Mouse (Mus musculus) right cerebral cortex, postnatal 10 days (tissue): ENCODE measurements at regions not wholly inside any gene's neighbourhood (a gene's known extent, or its start where the extent isn't known, plus 50 kb on each side); places are given as distances from the start of the nearest gene placed in this dataset.

ENCODE experiments used
- DNase-seq, 2 experiments: peaks; one replicate each; pipeline ENCODE4 v3.0.0; 2021; ENCODE audit warnings: low spot score in 2 of 2

DNA sequence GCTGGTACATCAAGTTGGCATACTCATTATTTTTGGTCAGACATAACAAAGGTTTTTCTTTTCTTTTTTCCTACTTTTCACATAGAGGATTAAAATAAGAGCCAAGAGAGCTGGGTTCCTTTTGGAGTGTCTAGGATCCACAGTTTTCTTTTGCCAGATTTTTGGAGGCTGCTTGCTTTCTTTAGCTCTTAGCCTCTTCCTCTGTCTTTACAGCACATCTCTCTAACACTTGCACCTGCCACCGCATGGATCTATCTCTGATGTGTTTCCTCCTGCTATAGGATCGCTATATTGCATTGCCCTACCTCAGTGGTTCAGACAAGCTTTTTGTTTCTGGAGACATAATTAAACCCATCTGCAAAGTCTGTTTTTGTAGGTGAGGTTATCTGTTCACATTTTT is 339.9 kb downstream of the Rpl10l start:
- DNase-seq = peak in 1 of 2 experiments; percentile 28

DNA sequence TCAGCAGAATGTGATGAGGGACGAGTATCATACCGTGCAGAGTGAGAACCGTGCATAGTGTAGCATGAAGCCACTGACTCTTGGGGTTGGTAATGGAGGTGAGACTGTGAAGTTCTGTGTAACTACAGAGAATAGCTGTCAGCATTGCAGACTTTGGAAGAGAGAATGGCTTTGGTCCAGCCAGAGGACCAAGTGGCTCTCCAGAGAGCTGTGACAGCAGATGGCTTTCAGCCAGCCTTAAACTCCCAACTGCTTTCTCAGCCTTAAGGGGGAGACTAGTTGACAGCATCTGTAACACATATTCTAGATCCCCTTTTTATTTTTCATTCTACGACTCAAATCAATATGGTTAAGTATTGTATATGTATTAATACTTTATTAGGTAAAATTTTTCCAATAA is 342.0 kb downstream of the Rpl10l start:
- peak; percentile 22 to 25 for DNase-seq

DNA sequence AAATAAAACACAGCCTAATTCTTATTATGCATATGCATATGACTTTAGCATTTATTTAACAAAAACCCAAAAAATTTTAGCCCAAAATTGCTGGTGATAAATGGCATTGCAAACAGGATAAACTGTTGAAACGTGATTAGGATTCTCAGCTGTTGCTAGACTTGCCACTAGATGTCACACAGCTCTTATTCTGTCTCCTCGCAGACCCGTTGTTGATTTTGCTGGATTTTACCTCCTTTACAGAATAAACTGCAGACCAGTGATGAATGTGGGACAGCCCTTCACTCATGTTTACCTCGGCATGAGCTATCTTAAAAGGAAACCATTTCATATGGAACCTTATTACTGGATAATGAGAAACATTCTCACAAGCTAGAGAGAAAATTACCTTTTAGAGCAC is 352.4 kb downstream of the Rpl10l start:
- DNase-seq = peak; percentile 28 to 44

DNA sequence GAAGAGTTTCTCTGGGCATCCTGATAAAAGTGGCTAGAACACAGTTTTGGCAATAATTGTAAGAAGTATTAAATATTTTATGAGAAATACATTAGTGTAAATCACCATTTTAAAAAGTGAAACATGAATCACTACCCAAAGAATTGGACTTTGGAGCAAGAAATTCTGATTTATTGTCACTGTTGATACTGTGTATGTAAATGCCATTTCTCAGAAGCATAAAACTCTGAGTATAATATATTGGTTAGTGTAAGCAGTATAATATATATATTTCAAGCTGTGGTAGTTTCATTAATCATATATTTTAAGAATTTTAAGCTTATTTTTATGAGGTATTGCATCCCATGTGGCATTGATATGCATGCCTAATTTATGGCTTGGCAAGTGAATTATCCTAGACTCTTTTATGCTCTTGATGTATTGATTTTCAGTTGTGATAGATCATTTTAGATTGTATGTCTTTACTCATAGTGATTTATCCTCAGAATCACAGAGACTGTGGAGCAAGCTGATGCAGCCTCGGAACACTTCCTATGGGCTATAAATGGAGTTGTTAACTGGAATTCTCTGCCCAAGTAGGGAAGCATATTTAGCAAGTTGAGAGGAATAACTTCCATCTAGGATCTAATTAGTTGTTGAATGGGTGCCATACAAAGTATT is 354.4 kb downstream of the Rpl10l start:
- no peak for DNase-seq
